Mouse (Mus musculus) myocyte (in vitro differentiated cells): ENCODE measurements at regions not wholly inside any gene's neighbourhood (a gene's known extent, or its start where the extent isn't known, plus 50 kb on each side); places are given as distances from the start of the nearest gene placed in this dataset.

ENCODE experiments used
- H3K27me3 ChIP-seq: one replicate; pipeline ENCODE4 v1.6.1; 2011; ENCODE audit not compliant: control insufficient read depth, insufficient read depth, insufficient read length
- H3K36me3 ChIP-seq: one replicate; pipeline ENCODE4 v1.6.1; 2011; ENCODE audit not compliant: control insufficient read depth, insufficient read depth
- H3K4me2 ChIP-seq: one replicate; pipeline ENCODE4 v1.6.1; 2011; ENCODE audit warnings: low read depth, control low read depth
- H3K4me3 ChIP-seq: one replicate; pipeline ENCODE4 v1.5.1; 2011; ENCODE audit warnings: mild to moderate bottlenecking, control low read depth, moderate library complexity
- H3K79me2 ChIP-seq: one replicate; pipeline ENCODE4 v1.6.1; 2011; ENCODE audit not compliant: control insufficient read depth, insufficient read depth
- H3ac ChIP-seq: one replicate; pipeline ENCODE4 v1.6.1; 2011; ENCODE audit not compliant: control insufficient read depth, insufficient read length
- CEBPB ChIP-seq: IDR thresholded peaks from 2 replicates; pipeline ENCODE4 v1.6.1; 2011; ENCODE audit warnings: mild to moderate bottlenecking, moderate library complexity; ENCODE audit not compliant: poor library complexity, insufficient read depth, severe bottlenecking
- E2F4 ChIP-seq: IDR thresholded peaks from one replicate; pipeline ENCODE4 v1.6.1; 2011; ENCODE audit warnings: mild to moderate bottlenecking, control low read depth, moderate library complexity; ENCODE audit not compliant: insufficient read depth
- MAX ChIP-seq: IDR thresholded peaks from one replicate; pipeline ENCODE4 v1.6.1; 2011; ENCODE audit warnings: low read depth, mild to moderate bottlenecking, control low read depth
- MYOD1 ChIP-seq, 3 experiments: IDR thresholded peaks; one replicate each; pipeline ENCODE4 v1.6.1; 2011; ENCODE audit warnings: control low read depth in 2 of 3, low read depth in 2 of 3, mild to moderate bottlenecking in 2 of 3, moderate library complexity in 1 of 3; ENCODE audit not compliant: insufficient read length in 2 of 3, control insufficient read depth in 1 of 3
- MYOG ChIP-seq, 3 experiments: IDR thresholded peaks; one replicate each; pipeline ENCODE4 v1.6.1; 2011; ENCODE audit warnings: control low read depth in 2 of 3, low read depth in 2 of 3, mild to moderate bottlenecking in 2 of 3; ENCODE audit not compliant: insufficient read length in 2 of 3, control insufficient read depth in 1 of 3, insufficient read depth in 1 of 3
- POLR2A ChIP-seq: IDR thresholded peaks from one replicate; pipeline ENCODE4 v1.6.1; 2011; ENCODE audit warnings: low read depth, mild to moderate bottlenecking, control low read depth, moderate library complexity; ENCODE audit not compliant: insufficient read length
- POLR2AphosphoS2 ChIP-seq: IDR thresholded peaks from one replicate; pipeline ENCODE4 v1.6.1; 2011; ENCODE audit warnings: low read depth, control low read depth; ENCODE audit not compliant: insufficient read length
- REST ChIP-seq: IDR thresholded peaks from one replicate; pipeline ENCODE4 v1.6.1; 2011; ENCODE audit warnings: mild to moderate bottlenecking, control low read depth, moderate library complexity; ENCODE audit not compliant: insufficient read depth, insufficient read length
- SRF ChIP-seq: IDR thresholded peaks from one replicate; pipeline ENCODE4 v1.6.1; 2011; ENCODE audit warnings: low read depth; ENCODE audit not compliant: control insufficient read depth, insufficient read length
- TCF12 ChIP-seq: IDR thresholded peaks from one replicate; pipeline ENCODE4 v1.6.1; 2011; ENCODE audit warnings: mild to moderate bottlenecking, control low read depth; ENCODE audit not compliant: poor library complexity, insufficient read depth, severe bottlenecking
- TCF3 ChIP-seq: IDR thresholded peaks from one replicate; pipeline ENCODE4 v1.6.1; 2011; ENCODE audit warnings: low read depth, control low read depth; ENCODE audit not compliant: insufficient read length
- USF1 ChIP-seq: IDR thresholded peaks from one replicate; pipeline ENCODE4 v1.6.1; 2011; ENCODE audit warnings: low read depth, mild to moderate bottlenecking, control low read depth, moderate library complexity

- Histone ChIP-seq H3K79me2 (no peaks in the 10 kb centered on the region), H3K27me3 (no peaks in the 10 kb centered on the region), H3K4me2 (no peak overlapping the region), H3K36me3 (no peaks in the 10 kb centered on the region), H3ac (no peak overlapping the region), H3K4me3 (no peak overlapping the region)
- TF ChIP-seq POLR2A (no peak), SRF (no peak), TCF3 (no peak), MYOG (IDR thresholded peaks at IDR 0.05; ENCODE audit: control insufficient read depth in 1 of 3, insufficient read depth in 1 of 3, insufficient read length in 2 of 3, low read depth in 2 of 3) (no peak), MAX (no peak), POLR2AphosphoS2 (no peak), REST (no peak), CEBPB (no peak), E2F4 (no peak), TCF12 (no peak), USF1 (no peak), MYOD1 (IDR thresholded peaks at IDR 0.05; ENCODE audit: control insufficient read depth in 1 of 3, insufficient read length in 2 of 3, low read depth in 2 of 3) (no peak)
These were observed 608.2 kb upstream of the Cited2 start for GRCm38 (mm10) chr10:17114805-17115204.

GRCm38 (mm10) chr10:17129391-17130163 is 593.4 kb upstream of the Cited2 start:
- H3K4me2 ChIP-seq, result no peak overlapping the region
- H3ac ChIP-seq, result no peak overlapping the region
- H3K79me2 ChIP-seq, result no peaks in the 10 kb centered on the region
- H3K4me3 ChIP-seq, result no peak overlapping the region
- no peaks in the 10 kb centered on the region for H3K36me3 ChIP-seq
- TF ChIP-seq MYOG (IDR thresholded peaks at IDR 0.05; ENCODE audit: control insufficient read depth in 1 of 3, insufficient read depth in 1 of 3, insufficient read length in 2 of 3, low read depth in 2 of 3), result no peak
- no peak for TF ChIP-seq MAX
- no peak for TF ChIP-seq REST
- no peak for TF ChIP-seq CEBPB
- no peak for TF ChIP-seq SRF
- TF ChIP-seq MYOD1 (IDR thresholded peaks at IDR 0.05; ENCODE audit: control insufficient read depth in 1 of 3, insufficient read length in 2 of 3, low read depth in 2 of 3), result no peak
- no peak for TF ChIP-seq E2F4
- no peak for TF ChIP-seq USF1
- no peak for TF ChIP-seq TCF12
- no peak for TF ChIP-seq POLR2AphosphoS2
- no peak for TF ChIP-seq POLR2A
- TF ChIP-seq TCF3, result no peak
- no peaks in the 10 kb centered on the region for H3K27me3 ChIP-seq

GRCm38 (mm10) chr10:17130661-17131060 is 592.4 kb upstream of the Cited2 start:
- Histone ChIP-seq H3K4me2 (no peak overlapping the region), H3K79me2 (no peaks in the 10 kb centered on the region), H3ac (no peak overlapping the region), H3K4me3 (no peak overlapping the region), H3K27me3 (no peaks in the 10 kb centered on the region), H3K36me3 (no peaks in the 10 kb centered on the region)
- TF ChIP-seq POLR2A (no peak), MYOG (IDR thresholded peaks at IDR 0.05; ENCODE audit: control insufficient read depth in 1 of 3, insufficient read depth in 1 of 3, insufficient read length in 2 of 3, low read depth in 2 of 3) (no peak), CEBPB (no peak), SRF (no peak), MAX (no peak), POLR2AphosphoS2 (no peak), TCF3 (no peak), E2F4 (no peak), TCF12 (no peak), REST (no peak), USF1 (no peak), MYOD1 (IDR thresholded peaks at IDR 0.05; ENCODE audit: control insufficient read depth in 1 of 3, insufficient read length in 2 of 3, low read depth in 2 of 3) (no peak)

- Histone ChIP-seq H3K79me2 (no peaks in the 10 kb centered on the region), H3K27me3 (no peaks in the 10 kb centered on the region), H3K36me3 (no peaks in the 10 kb centered on the region), H3ac (no peak overlapping the region), H3K4me3 (no peak overlapping the region), H3K4me2 (no peak overlapping the region)
- TF ChIP-seq MAX, result no peak
- no peak for TF ChIP-seq POLR2AphosphoS2
- no peak for TF ChIP-seq MYOG (IDR thresholded peaks at IDR 0.05; ENCODE audit: control insufficient read depth in 1 of 3, insufficient read depth in 1 of 3, insufficient read length in 2 of 3, low read depth in 2 of 3)
- TF ChIP-seq TCF3, result no peak
- TF ChIP-seq USF1, result no peak
- TF ChIP-seq POLR2A, result no peak
- no peak for TF ChIP-seq SRF
- no peak for TF ChIP-seq CEBPB
- no peak for TF ChIP-seq MYOD1 (IDR thresholded peaks at IDR 0.05; ENCODE audit: control insufficient read depth in 1 of 3, insufficient read length in 2 of 3, low read depth in 2 of 3)
- no peak for TF ChIP-seq E2F4
- no peak for TF ChIP-seq REST
- TF ChIP-seq TCF12, result no peak
These were observed 591.3 kb upstream of the Cited2 start for GRCm38 (mm10) chr10:17131763-17132162.
